Mouse (Mus musculus): ENCODE measurements around the gene Prss16. TPM values are rescaled to one million over a fixed set of nuclear protein-coding genes. Genes with fewer than 3 reads are reported as not detected.

Gene Prss16
- polyA plus RNA-seq, 2 experiments, result 0.23 to 0.39 TPM

DNA sequence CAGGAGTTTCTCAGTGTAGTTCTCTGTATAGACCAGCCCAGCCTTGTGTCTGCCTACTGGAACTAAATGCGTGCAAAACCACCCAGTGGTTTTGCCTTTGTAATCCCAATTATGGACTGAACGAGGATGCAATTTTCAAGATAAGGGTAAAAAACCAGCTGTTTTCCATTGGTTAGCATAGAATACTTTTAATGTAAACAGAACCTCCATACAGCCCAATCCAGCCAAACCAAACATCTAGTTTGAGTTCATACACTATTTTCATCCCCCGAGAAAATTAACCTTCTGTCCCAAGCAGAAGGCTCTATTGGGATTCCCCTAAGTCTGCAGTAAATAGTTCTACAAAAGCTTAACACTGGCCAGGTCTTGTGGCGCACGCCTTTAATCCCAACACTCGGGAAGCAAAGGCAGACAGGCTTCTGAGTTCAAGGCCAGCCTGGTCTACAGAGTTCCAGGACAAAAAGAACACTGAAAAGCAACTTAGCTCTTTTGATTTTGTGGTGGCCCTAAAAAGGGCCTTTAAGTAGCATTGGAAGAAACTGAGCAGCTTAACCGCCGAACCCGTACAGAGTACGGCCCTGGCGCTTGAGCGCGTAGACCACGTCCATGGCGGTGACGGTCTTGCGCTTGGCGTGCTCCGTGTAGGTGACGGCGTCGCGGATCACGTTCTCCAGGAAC lies 31.1 kb upstream of the Prss16 start:
- Histone ChIP-seq H3K9ac (replicated peaks) (peak overlapping the region; percentile 91), H3K4me3 (ENCODE audit: insufficient read depth in 1 of 2, low read depth in 2 of 2, low read length in 2 of 2) (peak overlapping the region; percentile 63 to 67), H3K27me3 (ENCODE audit: control insufficient read depth, insufficient read depth, low read length) (no peaks in the 10 kb centered on the region), H3K4me1 (replicated peaks; ENCODE audit: control insufficient read depth in 2 of 2, insufficient read depth in 2 of 2, low read length in 1 of 2) (peaks cover 24 to 37% of the 10 kb centered on the region in 2 experiments), H3K9me3 (ENCODE audit: control insufficient read depth, low read length) (no peaks in the 10 kb centered on the region), H3K36me3 (replicated peaks; ENCODE audit: control insufficient read depth, insufficient read depth, low read depth) (no peaks in the 10 kb centered on the region), H3K4me2 (ENCODE audit: low read depth) (peak overlapping the region; percentile 72), H3K27ac (peak overlapping the region; percentile 100)
- DNase-seq (ENCODE audit: low read depth in 3 of 3, low spot score in 3 of 3), result peak in 2 of 3 experiments; percentile 69 to 87
- peak; percentile 44 for ATAC-seq (ENCODE audit: insufficient read depth)
- TF ChIP-seq EP300 (IDR thresholded peaks at IDR 0.05; ENCODE audit: low read depth) (peak; percentile 30), CTCF (IDR thresholded peaks at IDR 0.05; ENCODE audit: low read depth) (no peak)
- under 1% methylated on average over 17 of the region's 24 CpGs for WGBS (ENCODE audit: insufficient replicate concordance)

DNA sequence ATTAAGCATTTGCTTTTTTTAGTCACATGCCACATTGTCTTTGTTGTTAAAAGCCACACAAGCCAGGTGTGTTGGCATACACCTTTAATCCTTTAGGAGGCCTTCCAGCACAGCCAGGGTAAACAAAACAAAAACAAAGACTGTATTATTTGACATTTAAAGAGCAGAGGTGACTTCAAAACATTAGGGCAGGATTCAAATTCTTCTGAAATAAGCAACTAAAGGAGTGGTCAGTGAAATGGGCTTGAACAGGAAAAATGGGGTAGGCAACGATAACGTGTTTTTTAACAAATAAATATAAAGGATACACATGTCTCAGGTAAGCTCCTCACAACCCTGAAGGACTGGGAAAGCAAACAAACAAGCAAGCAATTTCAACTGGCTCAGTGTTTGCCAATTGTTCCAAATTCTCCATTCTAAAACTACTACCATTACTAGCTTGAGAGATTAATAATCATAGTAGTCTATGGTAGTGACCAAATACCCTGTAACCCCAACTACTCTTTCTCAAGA lies 30.5 kb upstream of the Prss16 start:
- peaks cover 23 to 31% of the 10 kb centered on the region in 2 experiments for H3K4me1 ChIP-seq (replicated peaks; ENCODE audit: control insufficient read depth in 2 of 2, insufficient read depth in 2 of 2, low read length in 1 of 2)
- no peak for DNase-seq (ENCODE audit: low read depth in 3 of 3, low spot score in 3 of 3)
- peak overlapping the region; percentile 63 to 67 for H3K4me3 ChIP-seq (ENCODE audit: insufficient read depth in 1 of 2, low read depth in 2 of 2, low read length in 2 of 2)
- H3K9ac ChIP-seq (replicated peaks), result peak overlapping the region; percentile 91
- no peaks in the 10 kb centered on the region for H3K27me3 ChIP-seq (ENCODE audit: control insufficient read depth, insufficient read depth, low read length)
- no peak for ATAC-seq (ENCODE audit: insufficient read depth)
- WGBS (ENCODE audit: insufficient replicate concordance), result 4% methylated on average over 2 of the region's 2 CpGs
- H3K4me2 ChIP-seq (ENCODE audit: low read depth), result peak overlapping the region; percentile 72
- peak overlapping the region; percentile 100 for H3K27ac ChIP-seq
- H3K36me3 ChIP-seq (replicated peaks; ENCODE audit: control insufficient read depth, insufficient read depth, low read depth), result no peaks in the 10 kb centered on the region
- TF ChIP-seq EP300 (IDR thresholded peaks at IDR 0.05; ENCODE audit: low read depth) (no peak), CTCF (IDR thresholded peaks at IDR 0.05; ENCODE audit: low read depth) (no peak)
- H3K9me3 ChIP-seq (ENCODE audit: control insufficient read depth, low read length), result no peaks in the 10 kb centered on the region

DNA sequence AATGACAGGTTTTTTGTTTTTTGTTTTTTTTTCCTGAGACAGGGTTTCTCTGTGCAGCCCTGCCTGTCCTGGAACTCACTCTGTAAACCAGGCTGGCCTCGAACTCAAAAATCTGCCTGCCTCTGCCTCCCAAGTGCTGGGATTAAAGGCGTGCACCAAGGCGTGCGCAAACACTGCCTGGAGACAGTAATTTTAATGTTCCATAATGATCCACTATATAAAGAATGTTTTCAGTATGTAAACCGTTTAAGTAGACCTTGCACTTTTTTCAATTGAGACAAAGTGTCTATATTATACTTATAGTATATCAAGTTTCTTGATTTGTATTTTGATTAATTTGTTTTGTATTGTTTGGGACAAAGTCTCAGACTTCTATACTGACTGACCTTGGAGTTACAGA lies 29.8 kb upstream of the Prss16 start:
- DNase-seq (ENCODE audit: low read depth in 3 of 3, low spot score in 3 of 3) (no peak), ATAC-seq (ENCODE audit: insufficient read depth) (no peak)
- Histone ChIP-seq H3K9ac (replicated peaks) (peak overlapping the region; percentile 91), H3K4me1 (replicated peaks; ENCODE audit: control insufficient read depth in 2 of 2, insufficient read depth in 2 of 2, low read length in 1 of 2) (peaks cover 18 to 26% of the 10 kb centered on the region in 2 experiments), H3K4me3 (ENCODE audit: insufficient read depth in 1 of 2, low read depth in 2 of 2, low read length in 2 of 2) (peak overlapping the region; percentile 32 to 67; a peak in 3 of 4 replicates), H3K27me3 (ENCODE audit: control insufficient read depth, insufficient read depth, low read length) (no peaks in the 10 kb centered on the region), H3K9me3 (ENCODE audit: control insufficient read depth, low read length) (no peaks in the 10 kb centered on the region), H3K4me2 (ENCODE audit: low read depth) (peak overlapping the region; percentile 72), H3K27ac (peak overlapping the region; percentile 100), H3K36me3 (replicated peaks; ENCODE audit: control insufficient read depth, insufficient read depth, low read depth) (no peaks in the 10 kb centered on the region)
- TF ChIP-seq EP300 (IDR thresholded peaks at IDR 0.05; ENCODE audit: low read depth), result no peak
- no peak for TF ChIP-seq CTCF (IDR thresholded peaks at IDR 0.05; ENCODE audit: low read depth)
- 54% methylated on average over 5 of the region's 5 CpGs for whole genome bisulfite sequencing (ENCODE audit: insufficient replicate concordance)

DNA sequence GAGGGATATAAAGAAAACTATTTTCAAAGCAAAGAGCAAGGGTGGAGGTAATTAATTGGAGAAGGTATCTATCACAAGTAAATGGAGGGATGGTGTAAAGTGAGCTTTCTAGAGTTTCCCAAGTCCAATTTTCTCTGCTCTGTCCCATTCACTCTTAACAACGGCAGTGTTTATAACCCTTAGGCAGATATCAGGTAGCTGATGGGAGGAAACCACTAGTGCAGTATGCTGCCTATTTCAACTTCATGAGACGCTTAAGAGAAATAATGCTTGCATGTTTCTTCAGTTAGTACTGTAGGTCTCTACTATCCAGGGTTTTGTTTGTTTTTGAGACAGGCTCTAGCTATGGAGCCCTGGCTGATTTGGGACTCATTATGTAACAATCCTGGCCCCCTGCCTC lies 27.9 kb upstream of the Prss16 start:
- Histone ChIP-seq H3K27me3 (ENCODE audit: control insufficient read depth, insufficient read depth, low read length) (no peaks in the 10 kb centered on the region), H3K4me3 (ENCODE audit: insufficient read depth in 1 of 2, low read depth in 2 of 2, low read length in 2 of 2) (peak overlapping the region in 1 of 2 experiments; percentile 42; a peak in 3 of 4 replicates), H3K27ac (peak overlapping the region; percentile 100), H3K36me3 (replicated peaks; ENCODE audit: control insufficient read depth, insufficient read depth, low read depth) (no peaks in the 10 kb centered on the region), H3K9ac (replicated peaks) (peak overlapping the region; percentile 78), H3K9me3 (ENCODE audit: control insufficient read depth, low read length) (no peaks in the 10 kb centered on the region), H3K4me2 (ENCODE audit: low read depth) (peak overlapping the region; percentile 72), H3K4me1 (replicated peaks; ENCODE audit: control insufficient read depth in 2 of 2, insufficient read depth in 2 of 2, low read length in 1 of 2) (peaks cover 18 to 34% of the 10 kb centered on the region in 2 experiments)
- WGBS (ENCODE audit: insufficient replicate concordance), result 38% methylated on average over 2 of the region's 2 CpGs
- no peak for DNase-seq (ENCODE audit: low read depth in 3 of 3, low spot score in 3 of 3)
- ATAC-seq (ENCODE audit: insufficient read depth), result no peak
- TF ChIP-seq EP300 (IDR thresholded peaks at IDR 0.05; ENCODE audit: low read depth) (no peak), CTCF (IDR thresholded peaks at IDR 0.05; ENCODE audit: low read depth) (no peak)

DNA sequence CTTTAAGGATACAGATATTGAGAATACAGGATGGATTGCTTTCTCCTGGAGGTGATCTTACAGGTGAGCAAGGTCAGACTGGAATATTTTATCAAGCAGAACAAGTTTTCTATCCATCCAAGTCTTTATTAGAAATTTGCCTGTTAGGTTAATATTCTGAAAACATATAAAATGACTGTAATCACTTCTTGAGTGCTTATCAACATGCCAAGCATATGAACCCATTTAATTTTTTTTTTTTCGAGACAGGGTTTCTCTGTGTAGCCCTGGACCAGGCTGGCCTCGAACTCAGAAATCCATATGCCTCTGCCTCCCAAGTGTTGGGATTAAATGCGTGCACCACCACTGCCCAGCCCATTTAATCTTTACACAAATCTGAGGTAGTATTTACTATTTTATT lies 27.4 kb upstream of the Prss16 start:
- Histone ChIP-seq H3K4me1 (replicated peaks; ENCODE audit: control insufficient read depth in 2 of 2, insufficient read depth in 2 of 2, low read length in 1 of 2) (peaks cover 18 to 31% of the 10 kb centered on the region in 2 experiments), H3K27ac (peak overlapping the region; percentile 100), H3K9me3 (ENCODE audit: control insufficient read depth, low read length) (no peaks in the 10 kb centered on the region), H3K9ac (replicated peaks) (peak overlapping the region; percentile 78), H3K27me3 (ENCODE audit: control insufficient read depth, insufficient read depth, low read length) (no peaks in the 10 kb centered on the region), H3K4me2 (ENCODE audit: low read depth) (peak overlapping the region; percentile 72), H3K36me3 (replicated peaks; ENCODE audit: control insufficient read depth, insufficient read depth, low read depth) (no peaks in the 10 kb centered on the region), H3K4me3 (ENCODE audit: insufficient read depth in 1 of 2, low read depth in 2 of 2, low read length in 2 of 2) (peak overlapping the region; percentile 42 to 67)
- ATAC-seq (ENCODE audit: insufficient read depth), result no peak
- 22% methylated on average over 3 of the region's 3 CpGs for WGBS (ENCODE audit: insufficient replicate concordance)
- TF ChIP-seq EP300 (IDR thresholded peaks at IDR 0.05; ENCODE audit: low read depth) (no peak), CTCF (IDR thresholded peaks at IDR 0.05; ENCODE audit: low read depth) (no peak)
- no peak for DNase-seq (ENCODE audit: low read depth in 3 of 3, low spot score in 3 of 3)
